Mouse (Mus musculus) embryonic facial prominence, embryonic 12.5 days (tissue): ENCODE results near the gene Zfp687. TPM values are rescaled to one million over a fixed set of nuclear protein-coding genes. Genes with fewer than 3 reads are reported as not detected.
A peak's percentile ranks its signal among the peaks of the same experiment; 100 is the strongest.

Experiments
- ATAC-seq: fragments of 200-750 bp; cut with Nextera tagmentation; 2 replicates; pipeline ENCODE4 v1.8.0; 2017; ENCODE audit not compliant: insufficient number of reproducible peaks, insufficient read depth, low FRiP score, low TSS enrichment
- H3K27ac ChIP-seq: fragments of 300-500 bp; sonication (generic); 2 replicates; pipeline ENCODE4 v1.5.1; 2016; ENCODE audit warnings: mild to moderate bottlenecking
- H3K27me3 ChIP-seq: fragments of 300-500 bp; sonication (generic); 2 replicates; pipeline ENCODE4 v1.6.1; 2016; ENCODE audit warnings: mild to moderate bottlenecking, moderate library complexity
- H3K36me3 ChIP-seq: fragments of 300-500 bp; sonication (generic); 2 replicates; pipeline ENCODE4 v1.6.1; 2016; ENCODE audit warnings: mild to moderate bottlenecking
- H3K4me1 ChIP-seq: fragments of 300-500 bp; sonication (generic); 2 replicates; pipeline ENCODE4 v1.6.1; 2016
- H3K4me2 ChIP-seq: fragments of 300-500 bp; sonication (generic); replicated peaks from 2 replicates; pipeline ENCODE4 v1.6.1; 2016; ENCODE audit warnings: mild to moderate bottlenecking, moderate library complexity
- H3K4me3 ChIP-seq: fragments of 300-500 bp; sonication (generic); 2 replicates; pipeline ENCODE4 v1.5.1; 2016; ENCODE audit warnings: mild to moderate bottlenecking
- H3K9ac ChIP-seq: fragments of 300-500 bp; sonication (generic); 2 replicates; pipeline ENCODE4 v1.6.1; 2016; ENCODE audit warnings: mild to moderate bottlenecking, moderate library complexity
- H3K9me3 ChIP-seq: fragments of 300-500 bp; sonication (generic); 2 replicates; pipeline ENCODE4 v1.6.1; 2016; ENCODE audit warnings: mild to moderate bottlenecking, moderate library complexity
- WGBS: fragments of 180-500 bp; shearing (Covaris S2); methylation state at CpG from one replicate; pipeline ENCODE4 v1.1.7; 2016; 5-methylcytosine and 5-hydroxymethylcytosine counted together
- polyA plus RNA-seq: library from polyadenylated mRNA; unstranded; fragments of >200 nt; fragmentation: Nextera tagmentation; extraction: Ambion mirVana; gene quantifications from 2 replicates; pipeline ENCODE4 v1.2.1, GENCODE M21; 2016

Zfp687 gene
- polyA plus RNA-seq, 1 experiment from 2014 or later, result 28.7 TPM

DNA sequence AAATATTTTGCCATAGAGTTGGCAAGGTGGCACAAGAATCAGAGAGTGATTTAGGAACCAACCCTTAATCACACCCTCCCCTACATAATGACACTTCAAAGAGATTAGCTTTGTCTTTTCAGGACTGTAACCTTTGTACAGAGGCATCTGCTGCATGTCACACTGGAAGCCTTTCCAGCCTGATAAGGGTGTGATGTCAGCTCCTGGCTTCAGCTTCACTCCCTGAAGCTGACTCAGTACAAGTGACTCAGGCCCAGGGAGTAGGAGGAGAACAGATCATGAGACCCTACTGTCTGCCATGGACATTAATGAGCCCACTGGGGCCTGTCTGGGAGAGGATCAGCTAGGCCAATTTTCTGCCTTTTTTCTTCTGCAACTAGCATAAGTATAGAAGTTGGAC, 27.7 kb downstream of the Zfp687 start:
- Histone ChIP-seq H3K36me3 (peaks cover 38% of the 10 kb centered on the region), H3K9me3 (no peaks in the 10 kb centered on the region), H3K4me1 (peaks cover 23% of the 10 kb centered on the region), H3K27me3 (no peaks in the 10 kb centered on the region), H3K4me3 (no peak overlapping the region), H3K4me2 (no peak overlapping the region), H3K27ac (no peak overlapping the region), H3K9ac (no peak overlapping the region)
- ATAC-seq, result no peak

DNA sequence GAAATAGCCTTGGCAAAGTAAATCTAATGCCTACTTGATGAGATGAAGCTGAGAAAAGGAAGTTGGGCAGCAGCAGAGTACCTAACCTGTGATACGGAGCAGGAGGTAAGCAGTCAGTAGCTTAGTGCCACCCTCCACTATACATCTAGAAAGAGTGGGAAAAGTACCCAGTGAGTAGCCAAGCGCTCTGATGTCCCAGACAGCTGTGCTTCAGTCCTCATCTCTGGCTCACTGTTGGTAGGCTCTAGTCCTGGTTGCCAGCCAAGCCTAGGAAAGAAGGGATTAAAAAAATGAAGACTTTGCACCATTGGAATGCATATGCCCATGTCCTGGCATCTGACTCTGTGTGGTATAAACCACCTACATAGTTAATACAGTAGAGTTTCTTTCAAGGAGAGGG, 29.7 kb downstream of the Zfp687 start:
- no peaks in the 10 kb centered on the region for H3K27me3 ChIP-seq
- no peaks in the 10 kb centered on the region for H3K9me3 ChIP-seq
- no peak overlapping the region for H3K4me3 ChIP-seq
- no peak overlapping the region for H3K27ac ChIP-seq
- peaks cover 34% of the 10 kb centered on the region for H3K36me3 ChIP-seq
- no peak overlapping the region for H3K9ac ChIP-seq
- ATAC-seq, result no peak
- WGBS, result 98% methylated on average over 2 of the region's 2 CpGs
- peaks cover 21% of the 10 kb centered on the region for H3K4me1 ChIP-seq
- no peak overlapping the region for H3K4me2 ChIP-seq

DNA sequence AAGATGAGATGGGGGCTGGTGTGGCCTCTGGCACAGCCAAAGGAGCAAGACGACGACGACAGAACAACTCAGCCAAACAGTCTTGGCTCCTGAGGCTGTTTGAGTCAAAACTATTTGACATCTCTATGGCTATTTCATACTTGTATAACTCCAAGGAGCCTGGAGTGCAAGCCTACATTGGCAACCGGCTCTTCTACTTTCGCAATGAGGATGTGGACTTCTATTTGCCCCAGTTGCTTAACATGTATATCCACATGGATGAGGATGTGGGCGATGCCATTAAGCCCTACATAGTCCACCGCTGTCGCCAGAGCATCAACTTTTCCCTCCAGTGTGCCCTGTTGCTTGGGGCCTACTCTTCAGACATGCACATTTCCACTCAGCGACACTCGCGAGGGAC, 30.9 kb downstream of the Zfp687 start:
- H3K36me3 ChIP-seq, result peaks cover 34% of the 10 kb centered on the region
- H3K27ac ChIP-seq, result no peak overlapping the region
- no peaks in the 10 kb centered on the region for H3K27me3 ChIP-seq
- H3K4me2 ChIP-seq, result no peak overlapping the region
- H3K9ac ChIP-seq, result no peak overlapping the region
- H3K9me3 ChIP-seq, result no peaks in the 10 kb centered on the region
- H3K4me1 ChIP-seq, result peaks cover 13% of the 10 kb centered on the region
- ATAC-seq, result no peak
- 90% methylated on average over 11 of the region's 11 CpGs for WGBS
- H3K4me3 ChIP-seq, result no peak overlapping the region

DNA sequence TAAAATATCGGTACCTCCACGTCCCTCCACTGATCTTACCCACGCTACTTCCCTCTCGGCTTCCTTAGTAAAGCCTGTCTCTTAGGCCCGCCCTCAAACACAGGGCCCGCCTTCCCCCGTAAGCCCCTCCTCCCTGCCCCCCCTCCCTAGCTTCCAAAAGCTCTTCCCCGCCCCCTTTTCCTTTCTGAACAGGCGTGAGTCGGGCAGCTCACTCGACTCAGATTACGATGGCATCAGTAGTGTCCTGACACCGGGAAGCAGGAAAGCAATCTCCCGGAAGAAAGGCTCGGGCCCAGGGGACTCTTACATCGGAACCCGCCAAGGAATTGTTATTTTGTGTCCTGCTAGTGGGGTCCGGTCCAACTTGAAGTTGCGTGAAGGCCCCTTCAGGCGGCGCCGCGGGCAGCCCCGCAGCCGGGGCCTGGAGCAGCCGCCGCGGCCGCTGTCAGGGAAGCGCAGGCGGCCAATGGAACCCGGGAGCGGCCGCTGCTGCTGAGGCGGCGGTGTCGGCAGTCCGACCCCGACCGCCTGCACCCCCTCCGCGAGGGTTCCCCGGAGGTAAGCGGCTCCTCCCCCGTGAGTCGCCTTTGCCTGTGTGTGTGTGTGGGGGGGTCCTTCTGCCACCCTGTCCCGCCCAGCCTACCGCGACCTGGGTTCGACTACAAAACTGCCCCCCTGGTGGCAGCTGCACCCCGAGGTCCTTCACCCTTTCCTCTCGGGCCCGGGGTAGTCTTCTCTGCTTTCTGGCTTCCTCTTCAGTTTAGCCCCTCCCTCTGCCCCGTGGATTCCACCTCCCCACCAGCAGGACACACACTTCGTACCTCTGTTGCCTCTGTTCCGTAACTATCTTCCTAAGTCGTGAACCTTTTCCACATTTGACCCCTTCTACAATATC, 40.5 kb downstream of the Zfp687 start, which contains the start of gene Pi4kb:
Pi4kb (plus strand) TSS at position 204 of the 895 bp plus-strand sequence.
- H3K27ac ChIP-seq, result peak within 1 kb of the TSS; percentile 91
- no peaks in the 10 kb centered on the region for H3K9me3 ChIP-seq
- peak within 1 kb of the TSS; percentile 94 for H3K9ac ChIP-seq
- peak within 1 kb of the TSS; percentile 71 for H3K4me2 ChIP-seq
- no peaks in the 10 kb centered on the region for H3K27me3 ChIP-seq
- H3K36me3 ChIP-seq, result 0 out of 2 replicates have a peak, but pooled peaks cover 9% of the 10 kb centered on the region
- H3K4me1 ChIP-seq, result peaks cover 14% of the 10 kb centered on the region; the same call in 1 of the 2 replicates
- peak; percentile 91 for ATAC-seq
- under 1% methylated on average over 57 of the region's 57 CpGs for WGBS
- peak within 1 kb of the TSS; percentile 90 for H3K4me3 ChIP-seq

DNA sequence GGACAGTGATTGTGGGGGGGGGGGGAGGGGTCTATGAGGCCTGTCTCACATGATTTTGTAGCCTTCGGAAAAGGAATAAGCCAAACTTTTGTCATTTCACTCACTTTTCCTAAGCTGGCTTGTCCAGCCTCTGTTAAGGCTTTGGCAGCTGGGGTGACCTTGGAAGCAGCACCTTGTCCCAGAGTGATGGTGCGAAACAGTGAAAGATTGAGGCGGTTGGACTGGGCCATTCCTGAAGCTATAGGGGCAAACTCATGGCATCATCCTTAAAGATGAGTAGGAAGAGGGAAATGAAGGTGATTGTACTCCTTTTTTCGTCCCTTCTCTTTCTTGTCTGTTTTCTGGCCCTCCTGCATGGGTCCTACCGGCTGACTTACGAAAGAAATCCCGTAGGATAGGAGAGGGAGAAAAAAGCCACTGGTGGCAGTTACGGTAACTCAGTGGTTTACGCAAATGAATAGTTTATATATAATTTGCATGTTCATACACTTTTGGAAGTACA, 41.2 kb downstream of the Zfp687 start:
- Histone ChIP-seq H3K4me3 (peak overlapping the region; percentile 90), H3K4me1 (peaks cover 14% of the 10 kb centered on the region; the same call in 1 of the 2 replicates), H3K4me2 (peak overlapping the region; percentile 57), H3K9ac (peak overlapping the region; percentile 52), H3K27me3 (no peaks in the 10 kb centered on the region), H3K9me3 (no peaks in the 10 kb centered on the region), H3K27ac (no peak overlapping the region), H3K36me3 (0 out of 2 replicates have a peak, but pooled peaks cover 9% of the 10 kb centered on the region)
- 16% methylated on average over 9 of the region's 9 CpGs for WGBS
- ATAC-seq, result no peak

DNA sequence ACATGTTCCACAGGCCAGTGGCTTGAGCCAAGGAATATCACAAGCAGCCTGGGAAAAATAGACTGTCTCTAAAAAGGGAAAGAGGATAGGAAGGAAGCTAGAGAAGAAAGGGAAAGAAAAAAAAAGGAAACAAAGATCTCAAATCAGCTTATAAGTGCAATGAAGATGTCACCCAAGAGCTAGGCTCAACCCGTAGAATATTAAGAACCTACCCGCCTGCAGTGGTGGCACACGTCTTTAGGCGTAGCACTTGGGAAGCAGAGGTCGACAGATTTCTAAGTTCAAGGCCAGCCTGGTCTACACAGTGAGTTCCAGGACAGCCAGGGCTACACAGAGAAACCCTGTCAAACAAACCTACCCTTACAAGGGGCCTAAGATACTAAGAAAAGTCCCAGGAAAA, 41.6 kb downstream of the Zfp687 start:
- Histone ChIP-seq H3K4me3 (peak overlapping the region; percentile 90), H3K9me3 (no peaks in the 10 kb centered on the region), H3K4me2 (peak overlapping the region; percentile 57), H3K9ac (no peak overlapping the region), H3K4me1 (peaks cover 14% of the 10 kb centered on the region; the same call in 1 of the 2 replicates), H3K27me3 (no peaks in the 10 kb centered on the region), H3K36me3 (0 out of 2 replicates have a peak, but pooled peaks cover 9% of the 10 kb centered on the region), H3K27ac (no peak overlapping the region)
- no peak for ATAC-seq
- 89% methylated on average over 5 of the region's 5 CpGs for WGBS

DNA sequence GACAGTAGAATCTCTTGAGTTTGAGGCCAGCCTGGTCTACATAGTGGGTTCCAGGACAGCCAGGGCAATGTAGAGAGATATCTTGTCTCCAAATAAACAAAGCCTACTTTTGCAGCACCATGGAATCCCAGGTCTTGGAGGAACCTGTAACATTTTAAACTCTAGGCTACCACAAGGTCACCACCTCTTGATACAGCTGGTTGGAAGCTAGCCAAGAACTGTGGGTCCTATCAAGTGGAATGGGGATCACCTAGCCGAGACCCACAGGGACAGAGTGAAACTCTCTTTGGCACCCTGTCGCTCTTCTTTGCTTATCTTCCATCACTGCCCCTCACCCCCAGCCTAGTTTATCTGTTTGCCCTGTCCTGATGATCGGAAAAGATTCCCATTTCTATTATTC, 42.7 kb downstream of the Zfp687 start:
- H3K36me3 ChIP-seq, result 0 out of 2 replicates have a peak, but pooled peaks cover 4% of the 10 kb centered on the region
- no peak overlapping the region for H3K9ac ChIP-seq
- no peak for ATAC-seq
- no peak overlapping the region for H3K27ac ChIP-seq
- H3K27me3 ChIP-seq, result no peaks in the 10 kb centered on the region
- H3K9me3 ChIP-seq, result no peaks in the 10 kb centered on the region
- 83% methylated on average over 3 of the region's 3 CpGs for WGBS
- no peak overlapping the region for H3K4me3 ChIP-seq
- H3K4me2 ChIP-seq, result no peak overlapping the region
- H3K4me1 ChIP-seq, result peaks cover 14% of the 10 kb centered on the region; the same call in 1 of the 2 replicates

DNA sequence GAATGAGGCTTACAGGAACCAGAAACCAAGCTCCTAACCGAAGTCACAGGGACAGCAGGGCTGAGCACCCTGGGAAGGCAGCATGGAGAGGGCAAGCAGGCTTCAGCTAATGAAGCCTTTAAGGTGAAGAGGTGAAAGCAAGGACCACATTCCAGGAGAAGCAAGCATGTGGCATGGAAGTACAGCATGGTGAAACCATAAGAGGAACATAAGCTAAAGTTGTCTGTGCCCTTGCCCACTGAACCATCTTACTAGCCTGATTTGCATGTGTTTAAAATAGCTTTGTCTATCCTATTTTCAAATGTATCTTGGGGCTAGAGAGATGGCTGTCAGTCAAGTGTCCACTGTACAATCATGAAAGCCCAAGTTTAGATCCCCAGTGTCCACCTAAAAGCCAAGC, 49.4 kb downstream of the Zfp687 start:
- Histone ChIP-seq H3K4me3 (no peak overlapping the region), H3K27ac (no peak overlapping the region), H3K4me1 (no peaks in the 10 kb centered on the region), H3K9ac (no peak overlapping the region), H3K27me3 (no peaks in the 10 kb centered on the region), H3K4me2 (no peak overlapping the region), H3K9me3 (no peaks in the 10 kb centered on the region), H3K36me3 (no peaks in the 10 kb centered on the region)
- ATAC-seq, result no peak
- WGBS, result 76% methylated on average over 1 of the region's 1 CpGs

DNA sequence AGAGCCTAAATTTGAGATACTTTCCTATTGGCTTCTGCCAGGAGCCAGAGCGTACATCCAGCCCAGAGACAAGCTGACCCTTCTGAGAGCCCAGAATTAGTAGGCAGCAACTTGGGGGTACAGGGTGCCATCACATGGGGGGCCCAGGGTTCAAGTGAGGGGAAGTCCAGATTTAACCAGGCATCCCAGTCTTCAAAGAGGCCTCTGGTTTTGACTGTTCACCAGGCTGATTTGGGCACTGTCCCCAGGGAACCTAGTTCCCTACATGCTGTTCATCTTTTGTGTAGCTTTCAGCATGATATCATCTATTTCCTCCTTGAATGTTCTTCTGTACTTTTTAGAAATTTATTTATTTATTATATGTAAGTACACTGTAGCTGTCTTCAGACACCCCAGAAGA, 50.3 kb downstream of the Zfp687 start:
- Histone ChIP-seq H3K27me3 (no peaks in the 10 kb centered on the region), H3K27ac (no peak overlapping the region), H3K4me1 (no peaks in the 10 kb centered on the region), H3K4me2 (no peak overlapping the region), H3K4me3 (no peak overlapping the region), H3K36me3 (no peaks in the 10 kb centered on the region), H3K9me3 (no peaks in the 10 kb centered on the region), H3K9ac (no peak overlapping the region)
- ATAC-seq, result no peak
- WGBS, result 87% methylated on average over 1 of the region's 1 CpGs

DNA sequence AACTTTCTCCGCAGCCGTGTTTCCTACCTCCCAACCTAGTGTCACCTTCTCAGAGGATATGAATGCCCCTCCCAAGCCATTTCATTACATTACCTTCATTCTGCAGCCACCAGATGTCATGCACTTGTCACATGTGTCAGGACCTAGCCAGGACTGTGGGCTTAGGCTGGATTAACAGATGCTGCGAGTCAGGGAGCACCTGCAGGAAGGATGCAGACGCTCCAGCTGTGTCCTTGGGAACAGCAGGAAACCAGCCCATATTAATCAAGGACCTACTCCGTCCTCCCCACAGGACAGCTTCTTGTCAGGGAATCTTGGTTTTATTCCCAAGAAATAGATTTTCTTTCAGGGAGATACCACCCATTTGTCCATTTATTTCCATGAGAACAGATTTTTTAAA, 54.9 kb downstream of the Zfp687 start:
- H3K9me3 ChIP-seq, result no peaks in the 10 kb centered on the region
- 53% methylated on average over 5 of the region's 5 CpGs for WGBS

DNA sequence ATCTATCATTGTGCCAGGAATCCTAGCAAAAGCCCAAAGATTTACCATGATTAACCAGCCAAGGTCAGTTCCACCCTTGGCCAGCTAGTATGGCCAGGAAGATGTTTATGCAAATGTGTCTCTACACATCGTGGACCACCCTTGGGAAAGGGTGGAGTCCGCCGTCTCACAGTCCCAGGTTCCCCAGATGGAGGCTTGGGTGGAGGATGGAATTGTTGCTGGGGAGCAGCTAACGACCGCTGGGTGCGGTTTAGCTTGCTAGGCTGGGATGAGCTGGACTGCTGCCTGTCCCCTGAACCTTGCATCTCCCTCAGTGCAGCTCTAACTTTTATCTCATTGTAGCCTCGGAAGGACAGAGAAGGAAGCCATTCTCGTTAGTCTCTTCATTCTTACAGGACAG, 55.4 kb downstream of the Zfp687 start:
- no peak overlapping the region for H3K4me3 ChIP-seq
- H3K27me3 ChIP-seq, result no peaks in the 10 kb centered on the region
- H3K27ac ChIP-seq, result no peak overlapping the region
- peaks cover 45% of the 10 kb centered on the region for H3K36me3 ChIP-seq
- H3K9me3 ChIP-seq, result no peaks in the 10 kb centered on the region
- H3K4me2 ChIP-seq, result no peak overlapping the region
- peaks cover 7% of the 10 kb centered on the region; the same call in 1 of the 2 replicates for H3K4me1 ChIP-seq
- H3K9ac ChIP-seq, result no peak overlapping the region
- no peak for ATAC-seq
- WGBS, result 62% methylated on average over 8 of the region's 8 CpGs

More for the DNA sequence above, 54.9 kb downstream of the Zfp687 start:
- H3K4me2 ChIP-seq, result no peak overlapping the region
- ATAC-seq, result no peak
- peaks cover 42% of the 10 kb centered on the region for H3K36me3 ChIP-seq
- H3K27ac ChIP-seq, result no peak overlapping the region
- no peak overlapping the region for H3K9ac ChIP-seq
- no peak overlapping the region for H3K4me3 ChIP-seq
- peaks cover 3% of the 10 kb centered on the region; the same call in 1 of the 2 replicates for H3K4me1 ChIP-seq
- no peaks in the 10 kb centered on the region for H3K27me3 ChIP-seq

DNA sequence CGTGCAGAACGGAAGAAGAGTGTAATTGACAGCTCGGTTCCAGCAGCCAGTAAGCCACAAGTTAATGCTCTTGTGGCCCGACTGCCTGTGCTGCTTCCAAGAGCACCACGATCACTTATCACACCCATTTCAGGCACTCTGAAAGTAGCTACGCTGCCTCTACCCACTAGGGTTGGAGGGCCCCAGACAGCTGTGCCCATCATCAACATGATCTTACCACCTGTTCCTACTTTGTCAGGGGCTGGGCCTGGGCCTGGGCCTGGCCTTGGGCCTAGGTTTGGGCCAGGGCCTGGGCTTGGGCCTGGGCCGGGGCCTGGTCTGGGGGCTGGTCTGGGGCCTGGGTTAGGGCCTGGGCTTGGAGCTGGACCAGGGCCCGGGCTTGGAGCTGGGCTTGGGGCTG, 57.0 kb downstream of the Zfp687 start:
- H3K4me1 ChIP-seq, result peaks cover 9% of the 10 kb centered on the region; the same call in 1 of the 2 replicates
- H3K4me2 ChIP-seq, result no peak overlapping the region
- no peak overlapping the region for H3K4me3 ChIP-seq
- no peak for ATAC-seq
- no peak overlapping the region for H3K27ac ChIP-seq
- WGBS, result 90% methylated on average over 8 of the region's 8 CpGs
- H3K9me3 ChIP-seq, result no peaks in the 10 kb centered on the region
- H3K9ac ChIP-seq, result no peak overlapping the region
- peaks cover 45% of the 10 kb centered on the region for H3K36me3 ChIP-seq
- no peaks in the 10 kb centered on the region for H3K27me3 ChIP-seq
